Mouse (Mus musculus): ENCODE measurements around the gene Mcmbp. TPM values are rescaled to one million over a fixed set of nuclear protein-coding genes. Genes with fewer than 3 reads are reported as not detected.
A peak's percentile ranks its signal among the peaks of the same experiment; 100 is the strongest.

Mcmbp gene
- polyA plus RNA-seq, 2 experiments, result 45.2 to 62.4 TPM

DNA sequence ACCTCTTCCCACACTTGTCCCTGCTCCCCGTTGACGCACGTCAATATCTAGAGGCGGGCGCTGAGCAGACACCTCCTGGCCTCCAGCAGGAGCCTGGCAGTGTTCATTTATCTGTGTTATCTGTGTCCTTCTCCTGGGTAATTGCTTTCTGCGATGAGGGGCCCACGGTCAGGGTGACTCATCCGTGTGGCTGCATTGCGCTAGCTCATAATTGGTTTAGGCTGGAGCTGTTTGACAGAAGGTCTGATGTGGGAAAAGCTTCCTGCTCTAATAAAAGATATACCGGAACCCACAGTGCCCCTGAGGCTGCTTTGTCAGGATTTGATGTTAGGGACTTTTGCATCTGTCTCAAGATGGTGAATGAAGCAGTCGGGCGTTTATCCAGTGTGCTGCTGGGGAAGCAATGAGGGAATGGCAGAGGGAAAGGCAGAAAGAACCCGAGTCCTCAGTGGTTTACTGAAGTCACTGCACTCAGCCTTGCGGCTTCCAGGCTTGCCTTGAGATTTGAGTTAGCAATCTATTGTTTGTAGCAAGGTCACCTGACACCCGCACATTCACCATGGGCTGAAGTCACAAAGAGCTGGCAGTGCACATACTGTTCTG, 67.8 kb downstream of the Mcmbp start:
- peaks cover 23% of the 10 kb centered on the region for H3K36me3 ChIP-seq (ENCODE audit: control insufficient read depth, insufficient read depth, low read length)
- peak overlapping the region; percentile 26 for H3K4me2 ChIP-seq (replicated peaks; ENCODE audit: low read depth, low read length, severe bottlenecking)
- no peak overlapping the region for H3K4me3 ChIP-seq (replicated peaks; ENCODE audit: low read length)
- DNase-seq (ENCODE audit: low spot score) (no peak), ATAC-seq (ENCODE audit: low FRiP score, low read depth) (no peak)
- no peaks in the 10 kb centered on the region for H3K9me3 ChIP-seq (ENCODE audit: control insufficient read depth, low read length)
- no peaks in the 10 kb centered on the region for H3K27me3 ChIP-seq (ENCODE audit: control insufficient read depth, insufficient read depth, low read length)
- H3K4me1 ChIP-seq (ENCODE audit: control insufficient read depth, insufficient read depth, low read length), result peaks cover 3% of the 10 kb centered on the region
- WGBS, result 12% methylated on average over 15 of the region's 15 CpGs
- H3K27ac ChIP-seq (replicated peaks; ENCODE audit: low read depth, low read length), result no peak overlapping the region
- 0 out of 2 replicates have a peak overlapping the region, but pooled peaks have one; percentile 21 for H3K9ac ChIP-seq (ENCODE audit: low read depth, low read length, severe bottlenecking)
- TF ChIP-seq POLR2A (IDR thresholded peaks at IDR 0.05; ENCODE audit: borderline replicate concordance, extremely low read depth, insufficient read depth, insufficient read length), result no peak

DNA sequence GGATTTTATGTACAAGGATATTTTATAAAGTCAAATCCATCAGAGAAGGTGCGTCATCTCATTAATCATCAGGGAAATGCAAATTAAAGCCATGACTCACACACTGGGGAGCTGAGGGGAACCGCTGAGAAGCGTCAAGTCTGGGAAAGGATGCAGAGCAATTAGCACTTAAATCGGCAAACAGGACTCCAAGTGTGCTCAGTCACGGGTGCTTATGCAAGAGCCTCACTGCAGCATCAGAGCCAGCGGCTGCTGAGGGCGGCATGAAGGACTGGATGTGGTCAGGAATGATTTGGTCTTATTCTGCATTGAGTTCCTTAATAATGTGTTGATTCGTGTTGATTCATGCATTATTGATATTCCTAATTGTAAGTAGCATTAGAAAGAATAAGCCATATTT, 68.3 kb downstream of the Mcmbp start:
- DNase-seq (ENCODE audit: low spot score), result no peak
- no peaks in the 10 kb centered on the region for H3K27me3 ChIP-seq (ENCODE audit: control insufficient read depth, insufficient read depth, low read length)
- no peaks in the 10 kb centered on the region for H3K9me3 ChIP-seq (ENCODE audit: control insufficient read depth, low read length)
- no peak for ATAC-seq (ENCODE audit: low FRiP score, low read depth)
- peaks cover 22% of the 10 kb centered on the region for H3K36me3 ChIP-seq (ENCODE audit: control insufficient read depth, insufficient read depth, low read length)
- peak overlapping the region; percentile 26; the same call in 1 of the 2 replicates for H3K4me2 ChIP-seq (replicated peaks; ENCODE audit: low read depth, low read length, severe bottlenecking)
- no peak overlapping the region for H3K27ac ChIP-seq (replicated peaks; ENCODE audit: low read depth, low read length)
- no peak overlapping the region for H3K4me3 ChIP-seq (replicated peaks; ENCODE audit: low read length)
- H3K9ac ChIP-seq (ENCODE audit: low read depth, low read length, severe bottlenecking), result 0 out of 2 replicates have a peak overlapping the region, but pooled peaks have one; percentile 21
- 17% methylated on average over 8 of the region's 8 CpGs for WGBS
- H3K4me1 ChIP-seq (ENCODE audit: control insufficient read depth, insufficient read depth, low read length), result peaks cover 3% of the 10 kb centered on the region
- TF ChIP-seq POLR2A (IDR thresholded peaks at IDR 0.05; ENCODE audit: borderline replicate concordance, extremely low read depth, insufficient read depth, insufficient read length), result no peak

DNA sequence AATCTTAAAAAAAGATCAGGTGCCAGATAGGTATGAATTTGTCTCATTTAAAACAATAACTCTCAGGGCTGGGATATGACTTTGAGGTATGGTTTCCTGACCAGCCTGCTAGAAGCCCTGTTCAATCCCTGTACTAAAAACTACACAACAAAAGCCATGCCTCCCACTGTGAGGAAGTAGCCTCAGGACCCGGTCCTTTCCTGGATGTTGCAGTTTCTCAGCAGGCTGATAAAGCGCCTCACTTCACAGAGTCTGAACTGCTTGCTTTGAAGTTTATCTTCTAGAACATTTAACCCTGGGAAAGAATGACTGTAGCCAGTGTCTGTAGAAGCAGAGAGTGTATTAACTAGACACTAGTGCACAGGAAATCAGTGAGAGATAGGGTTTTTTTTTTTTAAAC, 71.5 kb downstream of the Mcmbp start:
- no peak for TF ChIP-seq POLR2A (IDR thresholded peaks at IDR 0.05; ENCODE audit: borderline replicate concordance, extremely low read depth, insufficient read depth, insufficient read length)

DNA sequence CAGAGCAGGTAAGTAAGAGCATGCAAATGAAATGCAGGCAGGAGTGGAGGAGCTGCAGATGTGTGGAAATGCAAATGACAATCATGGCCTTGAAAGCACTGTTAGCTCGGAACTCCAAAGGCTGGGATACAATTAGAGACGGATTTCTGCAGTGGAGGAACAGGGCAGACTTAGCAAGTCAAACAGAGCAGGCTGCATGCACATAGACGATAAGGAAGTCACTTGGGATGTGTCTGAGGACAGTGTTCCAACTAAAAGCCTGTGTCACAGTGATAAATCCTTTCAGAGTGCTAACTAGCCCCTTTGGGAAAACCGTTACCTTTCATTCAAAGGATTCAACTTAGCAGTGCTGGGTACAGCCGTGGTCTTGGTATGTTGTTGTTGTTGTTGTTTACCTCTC, 72.5 kb downstream of the Mcmbp start:
- Histone ChIP-seq H3K4me1 (ENCODE audit: control insufficient read depth, insufficient read depth, low read length) (peaks cover 3% of the 10 kb centered on the region), H3K4me3 (replicated peaks; ENCODE audit: low read length) (no peak overlapping the region), H3K27me3 (ENCODE audit: control insufficient read depth, insufficient read depth, low read length) (no peaks in the 10 kb centered on the region), H3K9me3 (ENCODE audit: control insufficient read depth, low read length) (no peaks in the 10 kb centered on the region), H3K9ac (ENCODE audit: low read depth, low read length, severe bottlenecking) (no peak overlapping the region), H3K27ac (replicated peaks; ENCODE audit: low read depth, low read length) (no peak overlapping the region), H3K4me2 (replicated peaks; ENCODE audit: low read depth, low read length, severe bottlenecking) (no peak overlapping the region), H3K36me3 (ENCODE audit: control insufficient read depth, insufficient read depth, low read length) (peaks cover 19% of the 10 kb centered on the region)
- ATAC-seq (ENCODE audit: low FRiP score, low read depth) (no peak), DNase-seq (ENCODE audit: low spot score) (no peak)
- TF ChIP-seq POLR2A (IDR thresholded peaks at IDR 0.05; ENCODE audit: borderline replicate concordance, extremely low read depth, insufficient read depth, insufficient read length), result no peak
- WGBS, result 68% methylated on average over 5 of the region's 5 CpGs

More for the DNA sequence above, 71.5 kb downstream of the Mcmbp start:
- H3K4me3 ChIP-seq (replicated peaks; ENCODE audit: low read length), result no peak overlapping the region
- no peak overlapping the region for H3K9ac ChIP-seq (ENCODE audit: low read depth, low read length, severe bottlenecking)
- DNase-seq (ENCODE audit: low spot score), result no peak
- no peaks in the 10 kb centered on the region for H3K27me3 ChIP-seq (ENCODE audit: control insufficient read depth, insufficient read depth, low read length)
- H3K4me2 ChIP-seq (replicated peaks; ENCODE audit: low read depth, low read length, severe bottlenecking), result no peak overlapping the region
- whole genome bisulfite sequencing, result 38% methylated on average over 2 of the region's 2 CpGs
- no peaks in the 10 kb centered on the region for H3K9me3 ChIP-seq (ENCODE audit: control insufficient read depth, low read length)
- H3K4me1 ChIP-seq (ENCODE audit: control insufficient read depth, insufficient read depth, low read length), result peaks cover 3% of the 10 kb centered on the region
- ATAC-seq (ENCODE audit: low FRiP score, low read depth), result no peak
- H3K27ac ChIP-seq (replicated peaks; ENCODE audit: low read depth, low read length), result no peak overlapping the region
- H3K36me3 ChIP-seq (ENCODE audit: control insufficient read depth, insufficient read depth, low read length), result peaks cover 19% of the 10 kb centered on the region

DNA sequence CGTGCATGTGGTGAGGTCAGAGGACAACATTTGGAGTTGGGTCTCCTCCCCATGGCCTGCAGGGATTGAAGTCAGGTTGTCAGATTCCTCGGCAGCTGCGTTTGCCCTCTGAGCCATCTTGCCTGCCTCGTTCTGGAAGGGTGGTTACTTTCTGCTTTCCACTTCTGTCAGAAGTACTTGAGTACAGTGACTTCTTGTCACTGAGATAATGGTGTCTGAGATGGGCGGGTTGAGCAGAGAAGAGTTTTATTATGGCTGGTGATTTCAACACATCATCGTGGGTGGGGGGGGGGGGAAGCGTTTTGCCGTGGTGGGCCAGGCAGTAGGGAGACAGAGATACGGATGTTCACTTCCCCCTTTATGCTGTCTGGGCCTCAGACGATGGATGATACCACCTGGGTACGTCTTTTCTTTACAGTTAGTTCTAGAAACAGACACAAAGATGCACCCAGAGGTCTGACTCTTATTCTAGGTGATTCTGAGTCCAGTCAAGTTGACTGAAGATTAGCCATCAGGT, 75.4 kb downstream of the Mcmbp start:
- Histone ChIP-seq H3K4me1 (ENCODE audit: control insufficient read depth, insufficient read depth, low read length) (no peaks in the 10 kb centered on the region), H3K9ac (ENCODE audit: low read depth, low read length, severe bottlenecking) (no peak overlapping the region), H3K27ac (replicated peaks; ENCODE audit: low read depth, low read length) (no peak overlapping the region), H3K27me3 (ENCODE audit: control insufficient read depth, insufficient read depth, low read length) (no peaks in the 10 kb centered on the region), H3K36me3 (ENCODE audit: control insufficient read depth, insufficient read depth, low read length) (peaks cover 11% of the 10 kb centered on the region), H3K4me3 (replicated peaks; ENCODE audit: low read length) (no peak overlapping the region), H3K4me2 (replicated peaks; ENCODE audit: low read depth, low read length, severe bottlenecking) (no peak overlapping the region), H3K9me3 (ENCODE audit: control insufficient read depth, low read length) (no peaks in the 10 kb centered on the region)
- no peak for DNase-seq (ENCODE audit: low spot score)
- ATAC-seq (ENCODE audit: low FRiP score, low read depth), result no peak
- WGBS, result 91% methylated on average over 11 of the region's 11 CpGs
- no peak for TF ChIP-seq POLR2A (IDR thresholded peaks at IDR 0.05; ENCODE audit: borderline replicate concordance, extremely low read depth, insufficient read depth, insufficient read length)

Measured in limb, embryonic 14.5 days (tissue).